Mouse (Mus musculus) cerebral cortex, adult 2 months (tissue): ENCODE data around the gene Ccdc187.

Experiments used
- WGBS: fragments of 180-500 bp; shearing (Covaris S2); methylation state at CpG from one replicate; pipeline ENCODE4 v1.1.7; 2018; 5-methylcytosine and 5-hydroxymethylcytosine counted together

Gene Ccdc187

DNA sequence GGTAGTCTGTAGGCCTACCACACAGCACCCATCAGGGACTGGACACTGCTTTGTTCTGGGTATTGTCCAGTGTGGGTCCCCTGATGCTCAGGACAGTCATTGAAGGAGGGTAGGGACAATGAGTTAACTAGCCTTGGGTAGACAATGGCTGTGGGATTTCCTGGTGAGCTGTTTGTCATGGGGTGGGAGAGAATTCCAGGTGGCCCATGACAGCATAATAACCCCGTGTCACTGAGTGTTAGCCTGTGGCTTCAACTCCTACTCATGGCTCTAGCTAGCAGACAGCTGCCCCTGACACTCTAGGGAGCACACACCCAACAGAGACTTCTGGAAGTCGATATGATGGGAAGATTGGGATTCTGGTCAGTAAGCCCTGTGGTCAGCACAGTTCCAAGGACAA is at the start of gene Ccdc187:
Gene Ccdc187 (minus strand): TSS at position 101 of the 400 bp plus-strand sequence.
- WGBS, result 68% methylated on average over 2 of the region's 2 CpGs

GRCm38 (mm10) chr2:26342609-26343490 is 48.5 kb upstream of the Ccdc187 start:
- 71% methylated on average over 11 of the region's 11 CpGs for WGBS

- WGBS, result 36% methylated on average over 10 of the region's 10 CpGs
Observed at GRCm38 (mm10) chr2:26342044-26342443, 47.7 kb upstream of the Ccdc187 start.

- WGBS, result 44% methylated on average over 2 of the region's 2 CpGs
Observed at GRCm38 (mm10) chr2:26341510-26341981, 47.2 kb upstream of the Ccdc187 start.

DNA sequence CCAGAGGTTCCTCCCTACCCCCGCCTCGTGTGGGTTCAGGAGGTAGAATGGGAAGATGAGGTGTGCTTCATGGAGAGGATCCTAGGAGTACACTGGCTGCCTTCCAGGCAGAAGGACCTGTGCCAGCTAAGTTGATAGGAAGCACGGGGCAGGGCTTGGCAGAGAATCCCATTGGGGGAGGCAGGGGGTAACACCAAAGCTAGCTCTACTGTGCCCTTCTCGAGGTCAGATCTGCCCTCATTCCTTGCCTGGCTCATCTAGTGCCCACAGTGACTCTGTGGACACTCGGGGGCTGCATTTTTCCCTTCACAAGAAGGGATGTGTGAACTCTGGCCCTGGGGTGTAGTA is 44.8 kb upstream of the Ccdc187 start:
- WGBS, result 67% methylated on average over 5 of the region's 5 CpGs

DNA sequence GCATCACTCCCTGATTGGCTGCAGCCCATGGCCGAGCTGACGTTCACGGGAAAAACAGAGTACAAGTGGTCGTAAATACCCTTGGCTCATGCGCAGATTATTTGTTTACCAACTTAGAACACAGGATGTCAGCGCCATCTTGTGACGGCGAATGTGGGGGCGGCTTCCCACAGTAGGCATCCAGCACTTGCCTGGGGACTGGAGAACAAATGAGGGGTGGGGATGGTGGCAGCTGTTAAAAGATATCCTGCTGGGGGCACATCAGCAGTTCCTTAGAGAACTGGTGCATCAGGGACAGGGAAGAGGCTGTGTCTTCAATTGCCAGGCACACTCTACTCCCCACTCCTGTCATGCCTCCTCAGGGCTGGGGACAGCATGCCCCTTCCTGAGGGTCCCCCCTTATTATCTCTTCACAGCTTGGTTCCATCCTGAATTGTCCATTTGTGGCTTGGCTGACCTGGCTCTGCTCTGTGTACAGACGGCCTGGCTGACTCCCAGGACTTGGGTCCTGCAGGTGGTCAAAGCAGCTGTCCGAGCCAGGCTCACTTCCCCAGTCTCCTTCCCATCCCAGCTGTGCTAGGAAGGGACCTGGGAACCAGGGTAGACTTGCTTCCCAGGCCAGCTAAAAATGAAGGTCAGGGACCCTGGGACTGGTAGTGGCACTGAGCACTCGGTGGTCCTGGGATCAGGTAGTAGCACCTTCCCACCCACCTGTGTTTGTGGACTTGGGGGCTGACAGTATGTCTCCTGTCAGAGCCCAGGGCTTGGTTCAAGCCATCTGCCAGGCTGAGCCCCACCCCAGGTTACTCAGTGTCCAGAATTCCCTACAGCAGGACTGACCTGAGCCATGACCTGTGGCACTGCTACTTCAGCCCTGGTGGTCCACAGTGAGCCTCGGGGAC is 44.2 kb upstream of the Ccdc187 start:
- 59% methylated on average over 9 of the region's 13 CpGs for WGBS

DNA sequence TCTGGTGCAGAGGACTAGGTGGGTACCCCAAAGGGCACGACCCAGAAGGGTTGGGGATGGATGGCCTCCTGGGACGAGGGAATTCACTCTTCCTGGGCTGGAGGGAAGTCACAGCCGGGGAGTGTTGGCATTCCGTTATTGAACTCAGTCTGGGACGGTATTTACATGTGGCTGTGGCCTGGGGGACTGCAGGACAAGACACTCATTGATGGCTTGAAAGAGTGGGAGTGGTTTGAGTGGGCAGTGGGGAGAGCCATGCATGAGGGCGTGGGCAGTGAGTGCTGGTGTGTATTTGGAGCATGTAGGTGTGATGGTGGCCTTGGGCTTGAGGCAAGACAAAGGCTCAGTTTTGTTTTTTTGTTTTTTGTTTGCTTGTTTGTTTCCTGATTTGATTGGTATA is 36.3 kb upstream of the Ccdc187 start:
- WGBS, result 60% methylated on average over 6 of the region's 6 CpGs

- 73% methylated on average over 4 of the region's 4 CpGs for WGBS
Observed at GRCm38 (mm10) chr2:26330056-26330468, 35.7 kb upstream of the Ccdc187 start.

DNA sequence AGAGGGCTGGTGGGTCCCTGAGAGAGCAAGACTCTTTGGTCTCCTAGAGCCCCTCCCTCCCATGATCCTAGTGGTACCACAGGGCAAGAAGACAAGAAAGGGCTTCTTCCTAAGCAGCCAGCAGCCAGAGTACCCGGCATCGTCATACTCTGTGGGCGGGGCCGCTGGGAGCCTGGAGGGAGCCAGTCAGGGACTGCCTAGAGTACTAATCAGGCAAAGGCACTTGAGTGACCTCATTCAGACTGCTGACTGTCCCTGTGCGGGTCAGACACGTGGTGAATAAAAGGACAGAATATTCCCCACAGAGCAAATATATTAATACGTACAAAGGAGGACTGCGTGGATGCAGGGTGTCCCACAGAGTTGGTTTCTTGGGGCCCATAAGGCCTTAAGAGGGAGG is 35.0 kb upstream of the Ccdc187 start:
- 53% methylated on average over 8 of the region's 8 CpGs for WGBS

GRCm38 (mm10) chr2:26327852-26328251 is 33.5 kb upstream of the Ccdc187 start:
- WGBS, result 87% methylated on average over 4 of the region's 4 CpGs

DNA sequence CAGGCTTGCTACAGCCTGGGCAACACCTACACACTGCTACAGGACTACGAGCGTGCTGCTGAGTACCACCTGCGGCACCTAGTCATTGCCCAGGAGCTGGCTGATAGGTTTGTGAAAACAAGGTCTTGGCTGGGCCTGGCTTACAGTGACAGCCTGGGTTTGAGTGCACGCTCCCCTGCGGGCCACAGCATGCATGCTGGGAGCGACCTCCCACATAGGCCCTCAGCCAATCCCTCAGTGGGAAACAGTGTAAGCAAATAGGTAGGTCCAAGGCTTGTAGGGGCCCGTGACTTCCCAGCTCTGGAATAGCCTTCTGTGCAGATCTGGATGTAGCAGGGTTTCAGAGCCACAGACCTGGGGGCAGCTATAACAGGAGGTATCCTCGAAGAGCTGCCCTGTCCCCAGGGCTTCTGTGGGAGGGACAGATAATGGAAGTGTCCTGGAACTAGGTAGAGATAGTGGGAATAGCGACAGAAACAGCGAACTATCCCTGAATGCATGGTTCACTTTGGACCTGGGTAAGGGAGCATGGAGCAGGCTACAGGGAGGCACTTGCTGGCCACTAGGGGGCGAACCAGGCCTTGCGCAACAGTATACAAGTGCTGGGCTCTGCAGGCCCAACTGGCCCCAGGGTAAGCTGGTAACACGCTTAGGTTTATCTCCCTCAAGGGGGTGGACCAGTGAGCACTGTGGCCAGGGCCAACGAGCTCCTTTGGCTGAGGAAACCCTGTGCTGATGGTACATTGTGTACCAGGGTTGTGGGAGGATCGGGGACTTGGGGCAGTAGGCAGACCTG is 31.2 kb upstream of the Ccdc187 start:
- 59% methylated on average over 15 of the region's 15 CpGs for WGBS

DNA sequence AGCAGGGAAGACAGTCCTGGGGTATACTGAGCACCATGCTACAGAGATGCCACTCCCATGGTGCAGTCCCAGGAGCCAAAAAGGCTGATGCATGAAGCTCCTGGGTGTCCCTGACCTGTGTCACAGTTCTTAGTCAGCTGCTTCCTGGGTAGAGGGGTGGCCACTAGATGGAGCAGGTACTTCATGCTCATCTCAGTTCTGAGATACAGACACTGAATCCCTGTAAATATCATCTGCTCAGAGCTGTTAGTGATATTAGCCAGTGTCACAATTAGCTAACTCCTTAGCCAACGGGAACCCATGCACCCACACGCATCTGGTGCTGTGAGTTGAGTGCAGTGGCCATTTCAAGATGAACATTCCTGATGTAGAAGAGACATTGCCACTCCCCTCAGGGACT is 30.6 kb upstream of the Ccdc187 start:
- 57% methylated on average over 2 of the region's 2 CpGs for WGBS

DNA sequence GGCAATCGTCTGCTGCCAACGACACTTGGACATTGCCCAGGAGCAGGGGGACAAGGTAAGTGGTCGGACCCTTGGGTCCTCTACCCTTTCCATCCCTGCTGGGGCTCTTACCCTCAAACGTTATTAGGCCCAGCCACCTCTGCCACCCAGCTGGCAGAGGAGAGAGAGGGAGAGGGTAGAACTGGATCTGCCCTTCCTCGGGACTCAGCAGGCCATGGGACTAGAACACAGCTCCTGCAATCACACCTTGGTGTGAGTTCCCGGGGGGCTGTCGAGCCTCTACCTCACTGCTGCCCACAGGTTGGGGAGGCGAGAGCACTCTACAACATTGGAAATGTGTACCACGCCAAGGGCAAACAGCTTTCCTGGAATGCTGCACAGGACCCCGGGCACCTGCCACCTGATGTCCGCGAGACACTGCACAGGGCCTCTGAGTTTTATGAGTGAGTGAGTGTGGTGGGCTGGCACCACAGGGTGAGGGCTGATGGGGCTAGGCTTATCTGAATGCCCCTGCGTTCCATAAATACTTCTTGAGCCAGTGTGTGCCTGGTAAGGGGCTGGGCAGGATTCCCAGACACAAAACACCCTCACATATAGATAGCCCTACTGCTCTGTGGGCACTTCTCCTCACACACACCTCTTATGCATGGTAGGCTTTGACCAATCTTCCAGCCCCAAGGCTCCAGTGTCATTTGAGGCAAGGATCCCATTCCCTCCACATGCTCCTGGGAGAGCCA is 29.4 kb upstream of the Ccdc187 start:
- WGBS, result 92% methylated on average over 13 of the region's 13 CpGs

GRCm38 (mm10) chr2:26320245-26321185 is 26.2 kb upstream of the Ccdc187 start:
- 81% methylated on average over 14 of the region's 14 CpGs for WGBS

DNA sequence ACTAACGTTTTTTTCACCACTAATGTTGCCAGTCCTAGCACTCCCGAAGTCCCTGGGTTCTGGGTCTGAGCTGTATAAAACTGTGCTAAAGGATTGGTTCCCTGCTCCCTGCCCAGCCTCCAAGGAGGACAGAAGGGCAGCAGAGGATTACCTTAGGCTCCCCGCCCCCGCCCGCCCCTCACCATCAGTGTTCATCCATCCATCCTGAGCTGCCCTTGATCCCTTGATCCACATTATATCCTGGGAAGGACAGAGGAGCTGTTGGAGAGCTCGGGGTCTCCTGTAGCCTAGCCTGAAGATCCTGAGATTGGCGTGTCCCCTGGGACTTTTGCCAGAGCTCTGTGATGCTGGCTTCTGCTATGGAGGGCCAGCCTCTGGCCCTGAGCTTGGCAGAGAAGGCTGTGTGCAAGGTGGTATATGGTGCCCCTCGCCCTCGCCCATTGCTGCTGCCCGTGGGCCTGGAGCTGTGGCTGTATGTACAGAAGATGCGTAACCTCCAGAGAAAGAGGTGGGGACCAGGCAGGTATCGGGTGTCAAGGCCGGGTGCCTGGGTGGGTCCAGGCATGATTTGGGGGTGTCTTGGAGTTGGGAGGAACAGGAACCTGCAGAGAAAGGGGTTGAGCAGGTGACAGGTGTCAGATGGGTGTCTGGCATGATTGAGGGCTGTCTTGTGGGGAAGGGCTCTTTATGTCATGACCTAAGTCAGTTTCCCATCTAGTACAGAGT is 25.3 kb upstream of the Ccdc187 start:
- 90% methylated on average over 13 of the region's 13 CpGs for WGBS

DNA sequence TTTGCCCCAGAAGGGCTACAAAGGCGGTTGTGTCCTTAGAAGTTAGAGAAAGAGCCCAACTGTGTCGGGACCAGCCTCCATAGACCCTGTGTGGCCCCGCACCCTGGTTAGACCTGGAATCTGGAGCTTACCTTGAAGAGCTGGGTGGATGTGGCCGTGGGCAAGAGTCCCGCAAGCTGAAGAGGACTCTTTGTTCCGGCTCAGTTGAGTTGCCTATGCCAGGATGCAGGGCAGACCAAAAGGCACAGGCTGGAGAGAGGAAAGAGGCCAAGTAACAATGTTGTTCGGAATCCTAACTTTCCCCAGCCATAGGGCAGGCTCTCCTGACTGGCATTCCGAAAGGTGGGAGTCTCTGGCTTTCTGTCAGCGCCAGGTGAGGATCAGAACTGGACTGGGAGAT is 24.8 kb upstream of the Ccdc187 start:
- WGBS, result 69% methylated on average over 9 of the region's 9 CpGs

DNA sequence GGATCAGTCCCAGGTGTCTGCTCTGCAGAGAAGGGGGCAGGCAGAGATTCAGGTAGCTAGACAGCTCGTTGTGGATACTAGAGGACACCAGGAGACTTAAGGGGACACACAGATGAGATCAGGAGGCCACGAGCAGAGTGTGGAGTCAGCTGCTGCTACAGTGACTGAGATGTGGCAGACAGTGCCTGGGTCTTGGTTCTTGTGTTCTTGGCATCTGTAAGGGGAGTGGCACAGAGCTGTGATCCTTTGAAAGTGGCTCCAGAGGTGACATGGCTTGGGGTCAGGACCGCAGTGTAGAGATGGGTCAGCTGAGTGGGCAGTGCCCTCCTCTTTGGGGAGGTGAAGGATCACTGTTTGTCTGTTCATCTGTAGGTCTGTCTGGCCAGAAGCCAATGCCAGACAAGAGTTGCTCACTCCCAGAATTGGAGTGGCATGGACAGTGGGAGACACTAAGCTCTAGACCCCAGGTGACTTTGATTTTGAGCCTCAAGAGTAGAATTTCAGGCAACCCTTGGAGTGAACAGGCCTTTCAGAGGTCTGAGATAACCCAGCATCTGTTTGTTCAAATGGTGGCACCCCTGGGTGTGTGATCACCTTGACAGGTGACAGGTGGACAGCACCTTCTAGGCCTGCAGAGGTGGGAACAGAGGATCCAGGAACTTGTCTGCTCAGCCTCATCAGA is 23.8 kb upstream of the Ccdc187 start:
- 94% methylated on average over 3 of the region's 3 CpGs for WGBS

DNA sequence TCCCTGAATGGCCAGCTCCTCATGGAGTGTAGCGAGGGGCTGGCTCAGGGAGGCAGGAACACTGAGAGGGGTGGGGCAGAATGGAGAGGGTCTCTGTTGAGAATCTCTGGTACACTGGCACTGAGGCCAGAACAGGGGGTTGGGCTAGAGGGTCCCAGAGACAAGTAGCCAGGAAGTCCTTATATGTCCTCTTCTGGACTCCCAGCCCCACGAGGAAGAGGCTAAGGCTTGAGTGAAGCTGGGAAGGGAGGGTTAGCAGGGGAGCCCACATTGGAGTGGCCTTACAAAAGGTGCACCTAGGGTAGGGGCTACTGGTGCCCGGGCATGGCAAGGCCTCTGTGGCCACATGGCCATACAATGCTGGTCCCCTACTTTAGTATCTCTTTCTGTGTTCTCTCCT is 23.0 kb upstream of the Ccdc187 start:
- 75% methylated on average over 3 of the region's 3 CpGs for WGBS
